Mouse (Mus musculus): ENCODE measurements around the gene Hist1h3d. TPM values are rescaled to one million over a fixed set of nuclear protein-coding genes. Genes with fewer than 3 reads are reported as not detected.
A peak's percentile ranks its signal among the peaks of the same experiment; 100 is the strongest.
"Not testable (repeated sequence)": the region's sequence is repeated elsewhere in the genome, so short reads cannot be mapped to it uniquely, and the experiment has no call there.

The Hist1h3d gene
- total and polyA plus RNA-seq, 3 experiments = 1.4 to 150 TPM; not detected in 1

DNA sequence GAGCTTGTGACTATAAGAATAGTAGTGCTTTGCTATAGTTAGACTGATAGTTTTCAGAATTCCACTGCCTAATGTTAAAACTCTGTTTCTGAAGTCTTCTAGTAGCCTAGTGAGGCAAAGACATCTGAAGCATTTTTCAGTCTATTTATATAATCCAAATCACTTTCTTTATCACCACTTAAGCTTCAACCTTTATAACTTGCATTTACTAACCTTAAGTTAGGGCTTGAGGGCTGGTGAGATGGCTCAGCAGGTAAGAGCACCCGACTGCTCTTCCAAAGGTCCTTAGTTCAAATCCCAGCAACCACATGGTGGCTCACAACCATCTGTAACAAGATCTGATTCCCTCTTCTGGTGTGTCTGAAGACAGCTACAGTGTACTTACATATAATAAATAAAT, 35.7 kb upstream of the Hist1h3d start:
- H3K36me3 ChIP-seq (ENCODE audit: control insufficient read depth in 1 of 2, insufficient read depth in 2 of 2, low read length in 2 of 2) = peaks cover 0 to 19% of the 10 kb centered on the region in 2 experiments; a peak in 2 of 4 replicates
- H3K79me2 ChIP-seq (ENCODE audit: control insufficient read depth, insufficient read depth, low read length, poor library complexity); H3K9me3 ChIP-seq (replicated peaks; ENCODE audit: insufficient read depth, low read length); H3K27me3 ChIP-seq (ENCODE audit: control insufficient read depth in 1 of 2, insufficient read depth in 2 of 2, low read length in 2 of 2); H3K9ac ChIP-seq (ENCODE audit: control insufficient read depth, low read depth, low read length, poor library complexity, severe bottlenecking); DNase-seq (ENCODE audit: low read depth, low spot score); H3K4me1 ChIP-seq (ENCODE audit: control insufficient read depth in 1 of 2, insufficient read depth in 2 of 2, low read length in 2 of 2); H3K4me3 ChIP-seq (ENCODE audit: control insufficient read depth in 1 of 2, insufficient read depth in 1 of 2, low read depth in 2 of 2, low read length in 2 of 2); H3K27ac ChIP-seq (ENCODE audit: control insufficient read depth, low read depth, low read length): not testable (repeated sequence)
- peak; percentile 70 for TF ChIP-seq TBP (IDR thresholded peaks at IDR 0.05; ENCODE audit: low read depth, low read length)

DNA sequence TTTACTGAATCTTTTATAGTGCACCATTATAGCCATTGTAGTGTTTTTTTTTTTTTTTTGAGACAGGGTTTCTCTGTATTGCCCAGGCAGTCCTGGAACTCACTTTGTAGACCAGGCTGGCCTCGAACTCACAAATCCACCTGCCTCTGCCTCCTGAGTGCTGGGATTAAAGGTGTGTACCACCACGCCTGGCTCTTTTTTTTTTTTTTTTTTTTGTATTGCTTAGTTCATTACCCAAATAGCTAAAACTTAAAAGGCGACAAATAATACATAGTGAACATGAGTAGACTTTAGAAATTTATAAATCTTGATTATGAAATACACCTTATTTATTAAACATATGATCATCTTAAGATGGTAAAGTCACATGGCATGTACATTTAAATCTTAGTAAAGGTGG, 34.1 kb upstream of the Hist1h3d start:
- peak; percentile 49 for DNase-seq (ENCODE audit: low read depth, low spot score)
- no peak for TF ChIP-seq GATA1 (IDR thresholded peaks at IDR 0.05; ENCODE audit: low read depth, low read length)
- 0 out of 2 replicates have a peak, but pooled peaks have one; percentile 54 for TF ChIP-seq TBP (IDR thresholded peaks at IDR 0.05; ENCODE audit: low read depth, low read length)
- no peak for TF ChIP-seq KAT2A (conservative IDR thresholded peaks at IDR 0.05; ENCODE audit: low read depth, low read length)
- no peak for TF ChIP-seq HCFC1 (IDR thresholded peaks at IDR 0.05; ENCODE audit: low read depth, low read length)
- H3K9ac ChIP-seq (ENCODE audit: control insufficient read depth, low read depth, low read length, poor library complexity, severe bottlenecking) = peak overlapping the region; percentile 24; the same call in 1 of the 2 replicates
- peak overlapping the region in 1 of 2 experiments; percentile 51; a peak in 1 of 4 replicates for H3K4me3 ChIP-seq (ENCODE audit: control insufficient read depth in 1 of 2, insufficient read depth in 1 of 2, low read depth in 2 of 2, low read length in 2 of 2)
- H3K27ac ChIP-seq (ENCODE audit: control insufficient read depth, low read depth, low read length) = no peak overlapping the region
- H3K36me3 ChIP-seq (ENCODE audit: control insufficient read depth in 1 of 2, insufficient read depth in 2 of 2, low read length in 2 of 2) = peaks cover 0 to 22% of the 10 kb centered on the region in 2 experiments; a peak in 2 of 4 replicates
- no peaks in the 10 kb centered on the region for H3K27me3 ChIP-seq (ENCODE audit: control insufficient read depth in 1 of 2, insufficient read depth in 2 of 2, low read length in 2 of 2)
- H3K9me3 ChIP-seq (replicated peaks; ENCODE audit: insufficient read depth, low read length) = no peaks in the 10 kb centered on the region
- peaks cover 2 to 7% of the 10 kb centered on the region in 2 experiments; a peak in 3 of 4 replicates for H3K4me1 ChIP-seq (ENCODE audit: control insufficient read depth in 1 of 2, insufficient read depth in 2 of 2, low read length in 2 of 2)
- H3K79me2 ChIP-seq (ENCODE audit: control insufficient read depth, insufficient read depth, low read length, poor library complexity) = no peaks in the 10 kb centered on the region

DNA sequence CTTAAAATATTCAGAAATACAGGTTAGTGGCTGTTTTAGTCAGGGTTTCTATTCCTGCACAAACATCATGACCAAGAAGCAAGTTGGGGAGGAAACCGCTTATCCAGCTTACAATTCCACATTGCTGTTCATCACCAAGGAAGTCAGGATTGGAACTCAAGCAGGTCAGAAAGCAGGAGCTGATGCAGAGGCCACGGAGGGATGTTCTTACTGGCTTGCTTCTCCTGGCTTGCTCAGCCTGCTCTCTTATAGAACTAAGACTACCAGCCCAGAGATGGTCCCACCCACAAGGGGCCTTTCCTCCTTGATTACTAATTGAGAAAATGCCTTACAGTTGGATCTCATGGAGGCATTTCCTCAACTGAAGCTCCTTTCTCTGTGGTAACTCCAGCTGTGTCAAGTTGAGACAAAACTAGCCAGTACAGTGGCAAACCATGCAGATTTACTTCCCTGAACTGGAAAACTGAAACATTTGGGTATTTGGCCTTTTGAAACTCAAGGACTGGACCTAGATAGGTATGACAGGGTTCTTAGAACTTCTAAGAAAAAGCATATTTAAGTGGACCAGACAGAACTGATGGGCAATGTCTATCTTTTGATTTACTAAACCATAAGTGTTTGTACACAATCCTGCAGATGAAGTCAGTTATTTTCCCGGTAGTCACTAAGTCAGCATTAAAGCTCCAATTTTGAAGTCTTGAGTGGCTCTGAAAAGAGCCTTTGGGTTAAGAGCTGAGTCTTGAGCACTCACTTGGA, 33.2 kb upstream of the Hist1h3d start:
- H3K27me3 ChIP-seq (ENCODE audit: control insufficient read depth in 1 of 2, insufficient read depth in 2 of 2, low read length in 2 of 2); H3K79me2 ChIP-seq (ENCODE audit: control insufficient read depth, insufficient read depth, low read length, poor library complexity); H3K9me3 ChIP-seq (replicated peaks; ENCODE audit: insufficient read depth, low read length); H3K4me1 ChIP-seq (ENCODE audit: control insufficient read depth in 1 of 2, insufficient read depth in 2 of 2, low read length in 2 of 2): not testable (repeated sequence)
- Histone ChIP-seq H3K27ac (ENCODE audit: control insufficient read depth, low read depth, low read length) (peak overlapping the region; percentile 95), H3K36me3 (ENCODE audit: control insufficient read depth in 1 of 2, insufficient read depth in 2 of 2, low read length in 2 of 2) (peaks cover 0 to 20% of the 10 kb centered on the region in 2 experiments; a peak in 2 of 4 replicates), H3K4me3 (ENCODE audit: control insufficient read depth in 1 of 2, insufficient read depth in 1 of 2, low read depth in 2 of 2, low read length in 2 of 2) (peak overlapping the region; percentile 51 to 56), H3K9ac (ENCODE audit: control insufficient read depth, low read depth, low read length, poor library complexity, severe bottlenecking) (peak overlapping the region; percentile 87)
- DNase-seq (ENCODE audit: low read depth, low spot score) = peak; percentile 82
- peak; percentile 87; the same call in 1 of the 2 replicates for TF ChIP-seq POLR2AphosphoS5 (IDR thresholded peaks at IDR 0.05; ENCODE audit: borderline replicate concordance, low read depth, low read length)
- TF ChIP-seq TBP (IDR thresholded peaks at IDR 0.05; ENCODE audit: low read depth, low read length) = peak; percentile 44; the same call in 1 of the 2 replicates

DNA sequence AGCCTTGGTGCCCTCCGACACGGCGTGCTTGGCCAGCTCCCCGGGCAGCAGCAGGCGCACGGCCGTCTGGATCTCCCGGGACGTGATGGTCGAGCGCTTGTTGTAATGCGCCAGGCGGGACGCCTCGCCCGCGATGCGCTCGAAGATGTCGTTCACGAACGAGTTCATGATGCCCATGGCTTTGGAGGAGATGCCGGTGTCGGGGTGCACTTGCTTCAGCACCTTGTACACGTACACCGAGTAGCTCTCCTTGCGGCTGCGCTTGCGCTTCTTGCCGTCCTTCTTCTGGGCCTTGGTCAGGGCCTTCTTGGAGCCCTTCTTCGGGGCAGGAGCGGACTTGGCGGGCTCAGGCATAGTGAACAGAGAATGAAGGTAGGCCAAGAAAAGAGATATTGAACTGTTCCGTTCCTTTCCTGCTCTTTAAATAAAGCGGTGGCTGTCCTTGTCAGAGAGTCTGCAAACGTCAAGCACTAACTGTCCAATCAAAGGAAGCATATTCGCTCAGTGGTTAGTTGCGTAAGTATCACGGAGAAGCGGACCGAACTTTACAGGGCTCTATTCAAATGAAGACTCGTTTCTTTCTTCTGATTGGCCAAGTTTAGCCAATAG, 32.5 kb upstream of the Hist1h3d start, which contains the start of gene Hist1h2bh:
Gene Hist1h2bh (minus strand): TSS at position 394 of the 609 bp plus-strand sequence.
- H3K79me2 ChIP-seq (ENCODE audit: control insufficient read depth, insufficient read depth, low read length, poor library complexity); H3K4me1 ChIP-seq (ENCODE audit: control insufficient read depth in 1 of 2, insufficient read depth in 2 of 2, low read length in 2 of 2); H3K27me3 ChIP-seq (ENCODE audit: control insufficient read depth in 1 of 2, insufficient read depth in 2 of 2, low read length in 2 of 2); H3K9me3 ChIP-seq (replicated peaks; ENCODE audit: insufficient read depth, low read length): not testable (repeated sequence)
- TF ChIP-seq GATA1 (IDR thresholded peaks at IDR 0.05; ENCODE audit: low read depth, low read length) = 0 out of 2 replicates have a peak, but pooled peaks have one; percentile 10
- TF ChIP-seq POLR2AphosphoS5 (IDR thresholded peaks at IDR 0.05; ENCODE audit: borderline replicate concordance, low read depth, low read length) = peak; percentile 94; the same call in 1 of the 2 replicates
- TF ChIP-seq POLR2A (IDR thresholded peaks at IDR 0.05; ENCODE audit: control insufficient read depth in 1 of 2, insufficient read depth in 1 of 2, low read depth in 1 of 2, low read length in 2 of 2, poor library complexity in 1 of 2) = peak; percentile 97 to 99
- peak; percentile 94; the same call in 1 of the 2 replicates for TF ChIP-seq UBTF (IDR thresholded peaks at IDR 0.05; ENCODE audit: borderline replicate concordance, insufficient read depth, low read depth, low read length)
- TF ChIP-seq TBP (IDR thresholded peaks at IDR 0.05; ENCODE audit: low read depth, low read length) = peak; percentile 100
- Histone ChIP-seq H3K27ac (ENCODE audit: control insufficient read depth, low read depth, low read length) (peak within 1 kb of the TSS; percentile 99), H3K36me3 (ENCODE audit: control insufficient read depth in 1 of 2, insufficient read depth in 2 of 2, low read length in 2 of 2) (peaks cover 0 to 18% of the 10 kb centered on the region in 2 experiments; a peak in 2 of 4 replicates), H3K4me3 (ENCODE audit: control insufficient read depth in 1 of 2, insufficient read depth in 1 of 2, low read depth in 2 of 2, low read length in 2 of 2) (peak within 1 kb of the TSS; percentile 47 to 56), H3K9ac (ENCODE audit: control insufficient read depth, low read depth, low read length, poor library complexity, severe bottlenecking) (peak within 1 kb of the TSS; percentile 87)
- DNase-seq (ENCODE audit: low read depth, low spot score) = peak; percentile 99
